Mouse (Mus musculus): ENCODE measurements around the gene Il1rl1. TPM values are rescaled to one million over a fixed set of nuclear protein-coding genes. Genes with fewer than 3 reads are reported as not detected.
A peak's percentile ranks its signal among the peaks of the same experiment; 100 is the strongest.

Il1rl1 gene
- total and polyA plus RNA-seq, 2 experiments = under 0.01 TPM; not detected in 1

- TF ChIP-seq CTCF (IDR thresholded peaks at IDR 0.05; ENCODE audit: low read depth, low read length) = no peak
- no peak for TF ChIP-seq POLR2A (IDR thresholded peaks at IDR 0.05; ENCODE audit: extremely low read depth, insufficient read depth, low read length)
- no peak for DNase-seq (ENCODE audit: extremely low read depth, low read depth, low spot score)
- Histone ChIP-seq H3K79me2 (ENCODE audit: control insufficient read depth, insufficient read depth, low read length) (no peaks in the 10 kb centered on the region), H3K4me1 (ENCODE audit: control insufficient read depth, insufficient read depth, low read length) (no peaks in the 10 kb centered on the region), H3K27me3 (ENCODE audit: control insufficient read depth, insufficient read depth, low read length) (no peaks in the 10 kb centered on the region), H3K4me3 (ENCODE audit: insufficient read depth, low read depth, low read length) (no peak overlapping the region), H3K9ac (ENCODE audit: low read depth, low read length) (no peak overlapping the region), H3K27ac (replicated peaks; ENCODE audit: insufficient read depth, low read depth, low read length) (no peak overlapping the region), H3K36me3 (ENCODE audit: control insufficient read depth, insufficient read depth, low read length) (no peaks in the 10 kb centered on the region)
- 76% methylated on average over 6 of the region's 6 CpGs for WGBS
Measured at GRCm38 (mm10) chr1:40392535-40392934, 36.8 kb upstream of the Il1rl1 start.

DNA sequence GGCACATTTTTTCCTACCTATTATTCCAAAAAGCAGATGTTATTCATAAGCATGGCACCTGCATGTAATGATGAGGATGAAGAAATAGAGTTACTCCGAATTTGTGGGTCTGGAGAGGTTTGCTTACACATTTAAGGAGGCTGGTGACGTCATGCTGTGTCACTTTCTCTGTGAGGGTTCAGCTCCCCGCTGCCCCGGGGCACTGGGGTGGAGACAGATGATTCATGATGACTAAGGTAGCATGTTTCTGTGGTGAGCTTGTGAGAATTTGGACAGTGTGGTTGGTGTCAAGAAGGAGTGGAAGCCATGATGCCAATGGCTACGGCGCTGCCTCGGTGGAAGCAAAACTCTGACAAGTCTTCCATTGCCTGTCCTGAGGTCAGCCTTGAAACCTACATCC lies 36.2 kb upstream of the Il1rl1 start:
- Histone ChIP-seq H3K79me2 (ENCODE audit: control insufficient read depth, insufficient read depth, low read length) (no peaks in the 10 kb centered on the region), H3K27me3 (ENCODE audit: control insufficient read depth, insufficient read depth, low read length) (no peaks in the 10 kb centered on the region), H3K27ac (replicated peaks; ENCODE audit: insufficient read depth, low read depth, low read length) (no peak overlapping the region), H3K4me3 (ENCODE audit: insufficient read depth, low read depth, low read length) (no peak overlapping the region), H3K4me1 (ENCODE audit: control insufficient read depth, insufficient read depth, low read length) (no peaks in the 10 kb centered on the region), H3K36me3 (ENCODE audit: control insufficient read depth, insufficient read depth, low read length) (no peaks in the 10 kb centered on the region), H3K9ac (ENCODE audit: low read depth, low read length) (no peak overlapping the region)
- no peak for TF ChIP-seq CTCF (IDR thresholded peaks at IDR 0.05; ENCODE audit: low read depth, low read length)
- no peak for TF ChIP-seq POLR2A (IDR thresholded peaks at IDR 0.05; ENCODE audit: extremely low read depth, insufficient read depth, low read length)
- WGBS = 82% methylated on average over 7 of the region's 7 CpGs
- no peak for DNase-seq (ENCODE audit: extremely low read depth, low read depth, low spot score)

- DNase-seq (ENCODE audit: extremely low read depth, low read depth, low spot score) = no peak
- 94% methylated on average over 6 of the region's 6 CpGs for WGBS
- TF ChIP-seq CTCF (IDR thresholded peaks at IDR 0.05; ENCODE audit: low read depth, low read length) (no peak), POLR2A (IDR thresholded peaks at IDR 0.05; ENCODE audit: extremely low read depth, insufficient read depth, low read length) (no peak)
- H3K79me2 ChIP-seq (ENCODE audit: control insufficient read depth, insufficient read depth, low read length) = no peaks in the 10 kb centered on the region
- no peaks in the 10 kb centered on the region for H3K4me1 ChIP-seq (ENCODE audit: control insufficient read depth, insufficient read depth, low read length)
- no peaks in the 10 kb centered on the region for H3K27me3 ChIP-seq (ENCODE audit: control insufficient read depth, insufficient read depth, low read length)
- H3K9ac ChIP-seq (ENCODE audit: low read depth, low read length) = no peak overlapping the region
- no peak overlapping the region for H3K27ac ChIP-seq (replicated peaks; ENCODE audit: insufficient read depth, low read depth, low read length)
- no peak overlapping the region for H3K4me3 ChIP-seq (ENCODE audit: insufficient read depth, low read depth, low read length)
- H3K36me3 ChIP-seq (ENCODE audit: control insufficient read depth, insufficient read depth, low read length) = no peaks in the 10 kb centered on the region
Measured at GRCm38 (mm10) chr1:40399639-40400038, 29.7 kb upstream of the Il1rl1 start.

DNA sequence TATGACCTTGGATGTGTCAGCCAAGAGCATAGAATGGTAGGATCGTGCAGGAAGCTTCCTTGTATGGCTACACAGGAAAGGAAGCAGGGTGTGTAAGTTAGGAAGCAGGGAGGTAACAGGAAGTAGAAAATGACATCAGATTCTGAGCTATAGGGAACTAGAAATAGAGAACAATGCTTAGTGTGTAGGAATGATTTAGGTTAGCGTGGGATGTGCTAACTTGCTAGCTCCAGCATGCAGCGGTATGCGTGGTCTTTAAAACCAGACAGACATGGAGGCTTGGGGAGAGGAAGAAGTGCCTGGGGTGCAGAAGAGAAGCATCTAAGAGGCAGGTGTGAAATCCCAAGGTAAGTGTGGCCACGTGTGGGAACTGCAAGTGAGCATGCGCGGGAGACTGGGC lies 24.7 kb upstream of the Il1rl1 start:
- TF ChIP-seq CTCF (IDR thresholded peaks at IDR 0.05; ENCODE audit: low read depth, low read length) = no peak
- TF ChIP-seq POLR2A (IDR thresholded peaks at IDR 0.05; ENCODE audit: extremely low read depth, insufficient read depth, low read length) = no peak
- no peak overlapping the region for H3K9ac ChIP-seq (ENCODE audit: low read depth, low read length)
- no peak overlapping the region for H3K27ac ChIP-seq (replicated peaks; ENCODE audit: insufficient read depth, low read depth, low read length)
- H3K27me3 ChIP-seq (ENCODE audit: control insufficient read depth, insufficient read depth, low read length) = no peaks in the 10 kb centered on the region
- H3K79me2 ChIP-seq (ENCODE audit: control insufficient read depth, insufficient read depth, low read length) = no peaks in the 10 kb centered on the region
- H3K36me3 ChIP-seq (ENCODE audit: control insufficient read depth, insufficient read depth, low read length) = no peaks in the 10 kb centered on the region
- peak; percentile 8 for DNase-seq (ENCODE audit: extremely low read depth, low read depth, low spot score)
- no peak overlapping the region for H3K4me3 ChIP-seq (ENCODE audit: insufficient read depth, low read depth, low read length)
- WGBS = 66% methylated on average over 7 of the region's 7 CpGs
- H3K4me1 ChIP-seq (ENCODE audit: control insufficient read depth, insufficient read depth, low read length) = no peaks in the 10 kb centered on the region

DNA sequence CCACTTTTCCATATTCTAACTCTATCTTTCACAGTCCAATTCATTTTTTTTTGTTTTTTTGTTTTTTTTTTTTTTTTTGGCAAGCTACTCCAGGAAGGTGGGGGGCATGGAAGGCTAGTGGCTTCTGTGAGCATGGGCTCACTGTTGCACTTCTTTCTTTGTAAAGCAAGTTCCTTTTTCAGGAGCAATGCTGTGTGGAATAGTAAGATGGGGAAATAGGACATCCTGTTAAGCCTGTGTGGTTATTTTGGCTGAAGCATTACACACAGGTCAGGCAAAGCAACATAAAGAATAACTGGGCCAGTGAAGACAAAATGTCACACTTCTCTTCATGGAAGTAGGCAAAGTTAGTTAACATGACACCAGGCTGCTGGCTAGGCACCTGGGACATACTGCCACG lies 19.5 kb upstream of the Il1rl1 start:
- TF ChIP-seq CTCF (IDR thresholded peaks at IDR 0.05; ENCODE audit: low read depth, low read length) (no peak), POLR2A (IDR thresholded peaks at IDR 0.05; ENCODE audit: extremely low read depth, insufficient read depth, low read length) (no peak)
- Histone ChIP-seq H3K27ac (replicated peaks; ENCODE audit: insufficient read depth, low read depth, low read length) (no peak overlapping the region), H3K4me1 (ENCODE audit: control insufficient read depth, insufficient read depth, low read length) (no peaks in the 10 kb centered on the region), H3K27me3 (ENCODE audit: control insufficient read depth, insufficient read depth, low read length) (no peaks in the 10 kb centered on the region), H3K9ac (ENCODE audit: low read depth, low read length) (no peak overlapping the region), H3K79me2 (ENCODE audit: control insufficient read depth, insufficient read depth, low read length) (no peaks in the 10 kb centered on the region), H3K36me3 (ENCODE audit: control insufficient read depth, insufficient read depth, low read length) (no peaks in the 10 kb centered on the region), H3K4me3 (ENCODE audit: insufficient read depth, low read depth, low read length) (no peak overlapping the region)
- peak; percentile 2 for DNase-seq (ENCODE audit: extremely low read depth, low read depth, low spot score)
- WGBS = 48% methylated on average over 1 of the region's 1 CpGs

DNA sequence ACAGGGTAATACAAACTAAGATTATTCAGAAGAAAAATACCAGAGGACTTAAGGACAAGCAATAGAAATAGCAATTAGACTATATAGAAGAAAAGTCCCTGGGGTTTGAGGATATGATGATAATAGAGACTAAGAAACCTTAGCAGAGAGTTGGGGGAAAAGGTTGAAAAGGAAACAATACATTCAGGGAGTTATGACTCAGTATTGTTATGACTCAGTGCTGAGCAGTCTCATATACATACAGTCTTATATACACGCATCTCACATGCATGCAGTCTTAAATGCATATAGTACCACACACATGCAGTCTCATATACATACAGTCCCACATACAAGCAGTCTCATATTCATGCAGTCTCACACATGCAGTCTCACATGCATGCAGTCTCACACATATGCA lies 16.3 kb upstream of the Il1rl1 start:
- H3K4me3 ChIP-seq (ENCODE audit: insufficient read depth, low read depth, low read length) = no peak overlapping the region
- no peaks in the 10 kb centered on the region for H3K79me2 ChIP-seq (ENCODE audit: control insufficient read depth, insufficient read depth, low read length)
- DNase-seq (ENCODE audit: extremely low read depth, low read depth, low spot score) = no peak
- TF ChIP-seq POLR2A (IDR thresholded peaks at IDR 0.05; ENCODE audit: extremely low read depth, insufficient read depth, low read length) (no peak), CTCF (IDR thresholded peaks at IDR 0.05; ENCODE audit: low read depth, low read length) (no peak)
- no peak overlapping the region for H3K27ac ChIP-seq (replicated peaks; ENCODE audit: insufficient read depth, low read depth, low read length)
- WGBS = 89% methylated on average over 1 of the region's 1 CpGs
- H3K9ac ChIP-seq (ENCODE audit: low read depth, low read length) = no peak overlapping the region
- no peaks in the 10 kb centered on the region for H3K27me3 ChIP-seq (ENCODE audit: control insufficient read depth, insufficient read depth, low read length)
- no peaks in the 10 kb centered on the region for H3K4me1 ChIP-seq (ENCODE audit: control insufficient read depth, insufficient read depth, low read length)
- H3K36me3 ChIP-seq (ENCODE audit: control insufficient read depth, insufficient read depth, low read length) = no peaks in the 10 kb centered on the region

Data from liver, adult 2 months (tissue).